Mouse (Mus musculus) embryonic fibroblast, embryonic 13.5 days (primary cell): ENCODE results near the gene Tob2.

Experiments used
- CTCF ChIP-seq: IDR thresholded peaks from 2 replicates; pipeline ENCODE4 v1.5.1; 2011; ENCODE audit warnings: mild to moderate bottlenecking, control low read depth, low read length, moderate library complexity, borderline replicate concordance; ENCODE audit not compliant: insufficient read depth
- POLR2A ChIP-seq: IDR thresholded peaks from 2 replicates; pipeline ENCODE4 v1.6.1; 2011; ENCODE audit warnings: low read depth, mild to moderate bottlenecking, control low read depth, low read length, moderate library complexity

- TF ChIP-seq CTCF (no peak), POLR2A (peak; percentile 73)
Measured at GRCm38 (mm10) chr15:81872262-81873136, 13.9 kb upstream of the Tob2 start, which contains the start of gene Aco2.
